Mouse (Mus musculus) cerebellum, adult 2 months (tissue): ENCODE results near the gene Clcn7. TPM values are rescaled to one million over a fixed set of nuclear protein-coding genes. Genes with fewer than 3 reads are reported as not detected.

Source experiments
- DNase-seq, 2 experiments: peaks; one replicate each; pipeline ENCODE4 v3.0.0; 2021
- H3K27ac ChIP-seq: fragments of 200-500 bp; 2 replicates; pipeline ENCODE4 v1.5.1; 2012; ENCODE audit warnings: low read length, control low read depth, inconsistent platforms; ENCODE audit not compliant: insufficient read depth
- H3K27me3 ChIP-seq: fragments of 200-500 bp; 2 replicates; pipeline ENCODE4 v1.6.1; 2012; ENCODE audit warnings: inconsistent platforms, mild to moderate bottlenecking, low read length, moderate library complexity; ENCODE audit not compliant: control insufficient read depth, insufficient read depth
- H3K4me1 ChIP-seq: fragments of 200-500 bp; 2 replicates; pipeline ENCODE4 v1.6.1; 2011; ENCODE audit warnings: low read length; ENCODE audit not compliant: control insufficient read depth, insufficient read depth
- H3K4me3 ChIP-seq: fragments of 200-500 bp; replicated peaks from 2 replicates; pipeline ENCODE3; 2011; ENCODE audit warnings: mild to moderate bottlenecking, low read depth, low read length, control low read depth; ENCODE audit not compliant: insufficient read depth
- CTCF ChIP-seq: fragments of 200-500 bp; IDR thresholded peaks from 2 replicates; pipeline ENCODE4 v1.5.1; 2011; ENCODE audit warnings: low read depth, mild to moderate bottlenecking, control low read depth, low read length, moderate library complexity, borderline replicate concordance; ENCODE audit not compliant: insufficient read depth
- POLR2A ChIP-seq: fragments of 200-500 bp; IDR thresholded peaks from 2 replicates; pipeline ENCODE4 v1.6.1; 2011; ENCODE audit warnings: low read length, control low read depth, borderline replicate concordance; ENCODE audit not compliant: insufficient read depth
- WGBS: fragments of 180-500 bp; shearing (Covaris S2); methylation state at CpG from one replicate; pipeline ENCODE4 v1.1.7; 2018; 5-methylcytosine and 5-hydroxymethylcytosine counted together
- polyA plus RNA-seq: library from polyadenylated mRNA; depleted of rRNA; stranded (reverse); fragments of >200 nt; gene quantifications from 2 replicates; pipeline ENCODE4 v1.2.3, GENCODE M21; 2012; rRNA removed

Clcn7 gene
- 50.3 and 52.7 TPM in 2 replicates for polyA plus RNA-seq

DNA sequence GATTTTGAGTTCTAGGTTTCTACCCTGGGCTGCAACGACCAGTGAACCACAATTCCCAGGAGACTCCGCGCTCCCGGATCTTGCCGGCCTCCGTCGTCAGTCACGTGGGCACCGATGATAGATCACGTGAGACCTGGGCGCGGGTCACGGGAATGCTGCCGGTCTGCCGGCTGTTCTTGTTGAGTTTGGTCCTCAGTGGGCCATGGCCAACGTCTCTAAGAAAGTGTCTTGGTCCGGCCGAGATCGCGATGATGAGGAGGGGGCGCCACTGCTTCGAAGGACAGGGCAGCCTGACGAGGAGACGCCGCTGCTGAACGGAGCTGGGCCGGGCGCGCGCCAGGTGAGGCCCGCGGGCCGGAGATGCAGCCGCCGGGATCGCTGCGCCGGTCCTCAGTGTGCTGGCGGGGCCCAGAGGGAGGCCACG, at the start of gene Clcn7:
Clcn7 (plus strand) TSS at position 117 of the 424 bp plus-strand sequence.
- DNase-seq: peak; percentile 95 to 96
- peaks cover 11% of the 10 kb centered on the region for H3K4me1 ChIP-seq
- TF ChIP-seq POLR2A (peak; percentile 78), CTCF (no peak)
- H3K27ac ChIP-seq: peak within 1 kb of the TSS; percentile 9
- H3K27me3 ChIP-seq: no peaks in the 10 kb centered on the region
- peak within 1 kb of the TSS; percentile 84 for H3K4me3 ChIP-seq
- under 1% methylated on average over 40 of the region's 40 CpGs for WGBS

GRCm38 (mm10) chr17:25083444-25083931, 49.7 kb upstream of the Clcn7 start, which contains the start of gene Tmem204:
Gene Tmem204, minus strand, starts transcription at chr17:25083591.
- TF ChIP-seq CTCF (0 out of 2 replicates have a peak, but pooled peaks have one; percentile 5), POLR2A (no peak)
- no peak within 1 kb of the TSS for H3K4me3 ChIP-seq
- H3K27ac ChIP-seq: no peak within 1 kb of the TSS
- no peaks in the 10 kb centered on the region; the same call in 1 of the 2 replicates for H3K4me1 ChIP-seq
- 58% methylated on average over 7 of the region's 7 CpGs for WGBS
- DNase-seq: no peak
- no peaks in the 10 kb centered on the region for H3K27me3 ChIP-seq

DNA sequence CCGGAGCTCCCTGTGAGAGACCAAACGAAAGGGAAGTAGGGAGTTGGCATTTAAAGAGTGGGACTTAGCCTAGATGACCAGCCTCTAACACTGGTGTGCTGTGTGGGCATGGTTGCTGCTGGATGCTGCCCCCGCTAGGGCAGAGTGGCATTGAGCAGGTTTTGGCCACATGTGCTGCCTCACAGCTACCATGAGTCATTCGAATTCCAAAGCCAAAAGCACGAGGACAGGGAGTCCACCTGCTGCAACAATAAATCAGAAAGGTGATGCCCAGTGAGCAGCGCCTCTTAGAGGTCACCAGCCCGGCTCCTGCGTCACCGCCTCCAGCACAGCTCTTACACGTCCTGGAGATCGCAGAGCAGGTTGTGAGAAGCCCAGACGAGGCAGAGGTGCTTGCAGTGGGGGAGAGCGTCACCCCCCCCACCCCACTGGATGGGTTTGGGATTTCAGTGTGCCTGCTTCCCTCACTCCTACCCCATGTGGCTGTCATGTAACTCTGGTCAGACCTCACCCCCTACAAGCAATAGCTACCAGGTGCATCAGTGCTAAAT, 48.3 kb upstream of the Clcn7 start:
- Histone ChIP-seq H3K4me3 (no peak overlapping the region), H3K27me3 (no peaks in the 10 kb centered on the region), H3K4me1 (no peaks in the 10 kb centered on the region), H3K27ac (no peak overlapping the region)
- 82% methylated on average over 13 of the region's 13 CpGs for WGBS
- DNase-seq: no peak
- TF ChIP-seq CTCF (no peak), POLR2A (no peak)

DNA sequence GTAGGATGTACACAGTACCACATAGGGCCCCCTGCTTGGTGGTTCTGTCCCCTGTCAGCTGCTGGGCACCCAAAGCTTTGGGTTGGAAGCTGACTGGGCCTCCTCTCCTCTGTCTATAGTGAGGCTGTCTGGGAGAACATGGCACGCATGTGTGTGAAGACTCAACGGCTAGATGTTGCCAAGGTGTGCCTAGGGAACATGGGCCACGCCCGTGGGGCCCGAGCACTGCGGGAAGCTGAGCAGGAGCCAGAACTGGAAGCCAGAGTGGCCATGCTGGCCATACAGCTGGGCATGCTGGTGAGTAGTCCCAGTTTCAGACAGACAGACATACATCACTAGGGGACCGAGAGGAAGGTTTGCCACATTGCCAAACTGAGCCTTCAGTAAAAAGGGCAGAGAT, 46.5 kb upstream of the Clcn7 start:
- H3K4me3 ChIP-seq: no peak overlapping the region
- no peak overlapping the region for H3K27ac ChIP-seq
- 78% methylated on average over 7 of the region's 7 CpGs for WGBS
- no peaks in the 10 kb centered on the region for H3K27me3 ChIP-seq
- TF ChIP-seq CTCF: no peak
- no peak for TF ChIP-seq POLR2A
- H3K4me1 ChIP-seq: no peaks in the 10 kb centered on the region; the same call in 1 of the 2 replicates
- DNase-seq: no peak

DNA sequence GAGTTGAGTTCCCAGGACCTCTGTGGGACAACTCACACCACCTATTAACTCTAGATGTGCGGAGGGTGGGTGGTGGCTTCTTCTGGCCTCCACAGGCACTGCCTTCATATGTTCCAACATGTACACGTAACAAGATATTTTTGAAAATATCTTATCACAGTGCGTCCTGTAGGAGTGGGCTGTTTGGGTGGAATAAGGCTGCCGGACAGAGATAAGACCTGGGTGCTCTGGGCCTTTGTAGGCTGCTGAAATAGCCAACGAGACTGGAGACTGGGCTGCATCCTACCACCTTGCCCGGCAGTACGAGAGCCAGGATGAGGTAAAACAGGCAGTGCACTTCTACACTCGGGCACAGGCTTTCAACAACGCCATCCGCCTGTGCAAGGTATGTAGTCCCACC, 44.0 kb upstream of the Clcn7 start:
- Histone ChIP-seq H3K27ac (no peak overlapping the region), H3K27me3 (no peaks in the 10 kb centered on the region), H3K4me1 (no peaks in the 10 kb centered on the region; the same call in 1 of the 2 replicates), H3K4me3 (no peak overlapping the region)
- WGBS: 91% methylated on average over 10 of the region's 10 CpGs
- no peak for TF ChIP-seq POLR2A
- TF ChIP-seq CTCF: no peak
- DNase-seq: no peak

- Histone ChIP-seq H3K27me3 (no peaks in the 10 kb centered on the region), H3K4me3 (no peak overlapping the region), H3K27ac (no peak overlapping the region), H3K4me1 (peaks cover 2% of the 10 kb centered on the region)
- TF ChIP-seq CTCF (no peak), POLR2A (no peak)
- 84% methylated on average over 10 of the region's 10 CpGs for WGBS
- no peak for DNase-seq
These were observed 42.7 kb upstream of the Clcn7 start for GRCm38 (mm10) chr17:25090450-25090849.

GRCm38 (mm10) chr17:25096221-25096620, 37.0 kb upstream of the Clcn7 start:
- Histone ChIP-seq H3K4me3 (no peak overlapping the region), H3K4me1 (peaks cover 16% of the 10 kb centered on the region), H3K27ac (no peak overlapping the region), H3K27me3 (no peaks in the 10 kb centered on the region)
- 11% methylated on average over 2 of the region's 2 CpGs for WGBS
- peak; percentile 56 to 76 for DNase-seq
- TF ChIP-seq CTCF (no peak), POLR2A (no peak)

GRCm38 (mm10) chr17:25100052-25100451, 33.1 kb upstream of the Clcn7 start:
- no peak for TF ChIP-seq CTCF
- no peak for TF ChIP-seq POLR2A
- no peak overlapping the region for H3K4me3 ChIP-seq
- peaks cover 16% of the 10 kb centered on the region for H3K4me1 ChIP-seq
- WGBS: 92% methylated on average over 6 of the region's 6 CpGs
- H3K27ac ChIP-seq: no peak overlapping the region
- no peaks in the 10 kb centered on the region for H3K27me3 ChIP-seq
- no peak for DNase-seq
